In the genomic region with DNA sequence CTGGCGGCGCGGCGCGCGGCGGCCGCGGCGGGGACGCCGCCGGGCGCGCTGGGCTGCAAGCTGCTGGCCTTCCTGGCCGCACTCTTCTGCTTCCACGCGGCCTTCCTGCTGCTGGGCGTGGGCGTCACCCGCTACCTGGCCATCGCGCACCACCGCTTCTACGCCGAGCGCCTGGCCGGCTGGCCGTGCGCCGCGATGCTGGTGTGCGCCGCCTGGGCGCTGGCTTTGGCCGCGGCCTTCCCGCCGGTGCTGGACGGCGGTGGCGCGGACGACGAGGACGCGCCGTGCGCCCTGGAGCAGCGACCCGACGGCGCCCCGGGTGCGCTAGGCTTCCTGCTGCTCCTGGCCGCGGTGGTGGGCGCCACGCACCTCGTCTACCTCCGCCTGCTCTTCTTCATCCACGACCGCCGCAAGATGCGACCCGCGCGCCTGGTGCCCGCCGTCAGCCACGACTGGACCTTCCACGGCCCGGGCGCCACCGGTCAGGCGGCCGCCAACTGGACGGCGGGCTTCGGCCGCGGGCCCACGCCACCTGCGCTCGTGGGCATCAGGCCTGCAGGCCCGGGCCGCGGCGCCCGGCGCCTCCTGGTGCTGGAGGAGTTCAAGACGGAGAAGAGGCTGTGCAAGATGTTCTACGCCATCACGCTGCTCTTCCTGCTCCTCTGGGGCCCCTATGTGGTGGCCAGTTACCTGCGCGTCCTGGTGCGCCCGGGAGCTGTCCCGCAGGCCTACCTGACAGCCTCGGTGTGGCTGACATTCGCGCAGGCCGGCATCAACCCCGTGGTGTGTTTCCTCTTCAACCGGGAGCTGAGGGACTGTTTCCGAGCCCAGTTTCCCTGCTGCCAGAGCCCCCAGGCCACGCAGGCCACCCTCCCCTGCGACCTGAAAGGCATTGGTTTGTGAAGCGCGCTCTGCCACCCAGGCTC, we compare ENCODE assay signal across 8 mouse cellular contexts. TPM values are rescaled to one million over a fixed set of nuclear protein-coding genes. Genes with fewer than 3 reads are reported as not detected.
DNase-seq lines count a peak whose midpoint lies in the region; ATAC-seq and TF ChIP-seq lines count a peak whose summit lies in the region.

No protein-coding gene starts in this region.

- TF ChIP-seq CTCF in intestine, postnatal 0 days (IDR thresholded peaks at IDR 0.05; ENCODE audit: low read depth) = 0 out of 2 replicates have a peak, but pooled peaks have one; percentile 16

- H3K36me3 ChIP-seq in lung, embryonic 16.5 days (ENCODE audit: control insufficient read depth, insufficient read depth, low read length) = no peaks in the 10 kb centered on the region
- no peaks in the 10 kb centered on the region for H3K36me3 ChIP-seq in forebrain, embryonic 11.5 days (ENCODE audit: control insufficient read depth, insufficient read depth, low read length)
- no peaks in the 10 kb centered on the region for H3K36me3 ChIP-seq in intestine, postnatal 0 days (ENCODE audit: control insufficient read depth, insufficient read depth)
- H3K36me3 ChIP-seq in midbrain, embryonic 11.5 days (ENCODE audit: control insufficient read depth, insufficient read depth, low read length) = no peaks in the 10 kb centered on the region

- DNase-seq in lung, postnatal 14 days = no peak
- DNase-seq in cerebellum, adult 18-20 months = peak; percentile 26 to 73
- DNase-seq in forebrain, embryonic 11.5 days (ENCODE audit: low spot score) = peak; percentile 78
- peak; percentile 92 for DNase-seq in midbrain, embryonic 11.5 days (ENCODE audit: low spot score, missing footprints)
- DNase-seq in MN1 (ENCODE audit: low spot score) = no peak

- 1% methylated on average over 64 of the region's 110 CpGs for WGBS in lung, embryonic 16.5 days
- WGBS in forebrain, embryonic 11.5 days = under 1% methylated on average over 101 of the region's 110 CpGs
- 2% methylated on average over 83 of the region's 110 CpGs for WGBS in intestine, postnatal 0 days
- under 1% methylated on average over 85 of the region's 110 CpGs for WGBS in midbrain, embryonic 11.5 days

- peak; percentile 60 for ATAC-seq in lung, embryonic 16.5 days (ENCODE audit: low read depth)
- no peak; the same call in 1 of the 2 replicates for ATAC-seq in forebrain, embryonic 11.5 days (replicated peaks; ENCODE audit: low FRiP score)
- peak; percentile 34; the same call in 1 of the 2 replicates for ATAC-seq in intestine, postnatal 0 days
- peak; percentile 62 for ATAC-seq in midbrain, embryonic 11.5 days (ENCODE audit: low FRiP score)
- ATAC-seq in activated CD4-positive, CD25-positive, alpha-beta regulatory T cell, adult 4 months = no peak

- peaks cover 7% of the 10 kb centered on the region; the same call in 1 of the 2 replicates for H3K27me3 ChIP-seq in lung, embryonic 16.5 days (ENCODE audit: control insufficient read depth, insufficient read depth, low read depth, low read length)
- H3K27me3 ChIP-seq in forebrain, embryonic 11.5 days (ENCODE audit: control insufficient read depth, insufficient read depth, low read length) = peaks cover 34% of the 10 kb centered on the region
- H3K27me3 ChIP-seq in intestine, postnatal 0 days (replicated peaks; ENCODE audit: control insufficient read depth, insufficient read depth, low read length) = peaks cover 46% of the 10 kb centered on the region
- H3K27me3 ChIP-seq in midbrain, embryonic 11.5 days (ENCODE audit: control insufficient read depth, insufficient read depth, low read length) = peaks cover 44% of the 10 kb centered on the region

- no peak overlapping the region for H3K27ac ChIP-seq in lung, embryonic 16.5 days (ENCODE audit: low read length)
- no peak overlapping the region for H3K27ac ChIP-seq in forebrain, embryonic 11.5 days (ENCODE audit: low read depth, low read length)
- H3K27ac ChIP-seq in intestine, postnatal 0 days (ENCODE audit: low read depth, low read length) = no peak overlapping the region
- peak overlapping the region; percentile 44; the same call in 1 of the 2 replicates for H3K27ac ChIP-seq in midbrain, embryonic 11.5 days (ENCODE audit: low read depth, low read length)

- H3K4me1 ChIP-seq in lung, embryonic 16.5 days (replicated peaks; ENCODE audit: control insufficient read depth, insufficient read depth, low read length) = peaks cover 9% of the 10 kb centered on the region
- H3K4me1 ChIP-seq in forebrain, embryonic 11.5 days (replicated peaks; ENCODE audit: control insufficient read depth, insufficient read depth, low read length) = peaks cover 2% of the 10 kb centered on the region; the same call in 1 of the 2 replicates
- no peaks in the 10 kb centered on the region for H3K4me1 ChIP-seq in intestine, postnatal 0 days (replicated peaks; ENCODE audit: control insufficient read depth, insufficient read depth, low read length)
- peaks cover 13% of the 10 kb centered on the region for H3K4me1 ChIP-seq in midbrain, embryonic 11.5 days (ENCODE audit: control insufficient read depth, insufficient read depth, low read length)

- H3K9me3 ChIP-seq in lung, embryonic 16.5 days (ENCODE audit: control insufficient read depth, low read length) = no peaks in the 10 kb centered on the region
- H3K9me3 ChIP-seq in forebrain, embryonic 11.5 days (ENCODE audit: control insufficient read depth, low read length) = no peaks in the 10 kb centered on the region
- H3K9me3 ChIP-seq in intestine, postnatal 0 days (ENCODE audit: control insufficient read depth) = no peaks in the 10 kb centered on the region
- no peaks in the 10 kb centered on the region for H3K9me3 ChIP-seq in midbrain, embryonic 11.5 days (ENCODE audit: control insufficient read depth, low read length)

- peak overlapping the region; percentile 77 for H3K4me3 ChIP-seq in lung, embryonic 16.5 days (ENCODE audit: low read length)
- peak overlapping the region; percentile 74 for H3K4me3 ChIP-seq in forebrain, embryonic 11.5 days (ENCODE audit: low read depth, low read length)
- peak overlapping the region; percentile 68 for H3K4me3 ChIP-seq in intestine, postnatal 0 days (ENCODE audit: low read depth, low read length)
- peak overlapping the region; percentile 73 for H3K4me3 ChIP-seq in midbrain, embryonic 11.5 days (ENCODE audit: low read depth, low read length)

- peak overlapping the region; percentile 86 for H3K9ac ChIP-seq in lung, embryonic 16.5 days (ENCODE audit: low read length)
- peak overlapping the region; percentile 76 for H3K9ac ChIP-seq in forebrain, embryonic 11.5 days (ENCODE audit: low read length)
- H3K9ac ChIP-seq in intestine, postnatal 0 days (ENCODE audit: low read depth, low read length) = peak overlapping the region; percentile 66
- H3K9ac ChIP-seq in midbrain, embryonic 11.5 days (ENCODE audit: low read length) = peak overlapping the region; percentile 74

- H3K4me2 ChIP-seq in lung, embryonic 16.5 days (ENCODE audit: low read depth, low read length) = peak overlapping the region; percentile 97
- peak overlapping the region; percentile 88 for H3K4me2 ChIP-seq in forebrain, embryonic 11.5 days (ENCODE audit: low read depth, low read length, severe bottlenecking)
- H3K4me2 ChIP-seq in intestine, postnatal 0 days (replicated peaks; ENCODE audit: low read depth) = peak overlapping the region; percentile 97
- H3K4me2 ChIP-seq in midbrain, embryonic 11.5 days = peak overlapping the region; percentile 81

RNA-seq across cellular contexts. Expression of gene Gpr27, which starts 0.7 kb away (rescaled TPM):
- 2.0 and 2.3 TPM in 2 replicates for polyA plus RNA-seq in lung, embryonic 16.5 days (2015; fragmentation: Nextera tagmentation; extraction: Ambion mirVana)
- 4.4 and 6.8 TPM in 2 replicates for polyA plus RNA-seq in forebrain, embryonic 11.5 days (2014; fragmentation: Nextera tagmentation; extraction: Ambion mirVana)
- polyA plus RNA-seq in intestine, postnatal 0 days (2015; fragmentation: Nextera tagmentation; extraction: Ambion mirVana) = 2.0 and 2.4 TPM in 2 replicates
- polyA plus RNA-seq in midbrain, embryonic 11.5 days (2014; fragmentation: Nextera tagmentation; extraction: Ambion mirVana) = 3.0 and 3.8 TPM in 2 replicates
- polyA plus RNA-seq in activated CD4-positive, CD25-positive, alpha-beta regulatory T cell, adult 4 months (2017; shearing (Covaris generic)) = not detected

RNA-seq across cellular contexts. Expression of gene Gm20696, which starts 26.6 kb away (rescaled TPM):
- polyA plus RNA-seq in lung, embryonic 16.5 days (2015; fragmentation: Nextera tagmentation; extraction: Ambion mirVana) = 2.3 and 2.5 TPM in 2 replicates
- 5.3 and 5.7 TPM in 2 replicates for polyA plus RNA-seq in forebrain, embryonic 11.5 days (2014; fragmentation: Nextera tagmentation; extraction: Ambion mirVana)
- polyA plus RNA-seq in intestine, postnatal 0 days (2015; fragmentation: Nextera tagmentation; extraction: Ambion mirVana) = 1.4 and 2.3 TPM in 2 replicates
- polyA plus RNA-seq in midbrain, embryonic 11.5 days (2014; fragmentation: Nextera tagmentation; extraction: Ambion mirVana) = 2.5 and 3.4 TPM in 2 replicates
- polyA plus RNA-seq in activated CD4-positive, CD25-positive, alpha-beta regulatory T cell, adult 4 months (2017; shearing (Covaris generic)) = 10 to 100 TPM; 11.9 to 13.1 TPM

RNA-seq across cellular contexts. Expression of gene Eif4e3, which starts 26.6 kb away (rescaled TPM):
- 26.1 and 26.3 TPM in 2 replicates for polyA plus RNA-seq in lung, embryonic 16.5 days (2015; fragmentation: Nextera tagmentation; extraction: Ambion mirVana)
- polyA plus RNA-seq in forebrain, embryonic 11.5 days (2014; fragmentation: Nextera tagmentation; extraction: Ambion mirVana) = 14.2 and 15.5 TPM in 2 replicates
- polyA plus RNA-seq in intestine, postnatal 0 days (2015; fragmentation: Nextera tagmentation; extraction: Ambion mirVana) = 6.7 and 7.4 TPM in 2 replicates
- polyA plus RNA-seq in midbrain, embryonic 11.5 days (2014; fragmentation: Nextera tagmentation; extraction: Ambion mirVana) = 16.2 and 17.5 TPM in 2 replicates
- 10 to 100 TPM; 33.8 to 35.1 TPM for polyA plus RNA-seq in activated CD4-positive, CD25-positive, alpha-beta regulatory T cell, adult 4 months (2017; shearing (Covaris generic))

RNA-seq across cellular contexts. Expression of gene Prok2, which starts 33.0 kb away (rescaled TPM):
- 0.20 TPM in 1 of 2 replicates, not detected in the other for polyA plus RNA-seq in lung, embryonic 16.5 days (2015; fragmentation: Nextera tagmentation; extraction: Ambion mirVana)
- 1.2 and 2.0 TPM in 2 replicates for polyA plus RNA-seq in forebrain, embryonic 11.5 days (2014; fragmentation: Nextera tagmentation; extraction: Ambion mirVana)
- not detected in 2 replicates for polyA plus RNA-seq in intestine, postnatal 0 days (2015; fragmentation: Nextera tagmentation; extraction: Ambion mirVana)
- polyA plus RNA-seq in midbrain, embryonic 11.5 days (2014; fragmentation: Nextera tagmentation; extraction: Ambion mirVana) = not detected in 2 replicates
- polyA plus RNA-seq in activated CD4-positive, CD25-positive, alpha-beta regulatory T cell, adult 4 months (2017; shearing (Covaris generic)) = not detected

Comparison
In these comparisons a context has a peak if more than half of its experiments do, and no peak if none do; other contexts are left out.
1. ATAC-seq: peak in lung, embryonic 16.5 days (single experiment), intestine, postnatal 0 days (single experiment) and midbrain, embryonic 11.5 days (single experiment); none in forebrain, embryonic 11.5 days (single experiment) and activated CD4-positive, CD25-positive, alpha-beta regulatory T cell, adult 4 months (single experiment).
2. DNase-seq: peak in cerebellum, adult 18-20 months (2 of 2), forebrain, embryonic 11.5 days (single experiment) and midbrain, embryonic 11.5 days (single experiment); none in lung, postnatal 14 days (single experiment) and MN1 (single experiment).
3. Peak in every context shown above with its lines, with median percentiles within 50 percentile points of each other: H3K4me2 ChIP-seq, H3K4me3 ChIP-seq and H3K9ac ChIP-seq.